Mouse (Mus musculus): ENCODE measurements around the gene Bckdk. TPM values are rescaled to one million over a fixed set of nuclear protein-coding genes. Genes with fewer than 3 reads are reported as not detected.
A peak's percentile ranks its signal among the peaks of the same experiment; 100 is the strongest.

Bckdk gene
- total RNA-seq (2021), result 10 to 100 TPM; 36.8 to 45.1 TPM
- long read RNA-seq, experiment 1, transcript Bckdk-201 (12 exons, 3,405 nt), result major isoform, 69 of 86 reads
- long read RNA-seq, experiment 1, partial matches to known transcripts, result 12 of 86 reads
- long read RNA-seq, experiment 1, other reads (novel, unspliced or antisense), result 5 of 86 reads
- long read RNA-seq, experiment 2, transcript Bckdk-201 (12 exons, 3,405 nt), result major isoform, 47 of 67 reads
- long read RNA-seq, experiment 2, partial matches to known transcripts, result 9 of 67 reads
- long read RNA-seq, experiment 2, other reads (novel, unspliced or antisense), result 11 of 67 reads

GRCm38 (mm10) chr7:127903971-127904796 lies at the start of gene Bckdk:
Gene Bckdk (plus strand): TSS chr7:127904082.
- DNase-seq (ENCODE audit: low spot score in 2 of 2), result peak; percentile 77 to 95
- intact Hi-C loops (cut with DNase I), result no loop called here

DNA sequence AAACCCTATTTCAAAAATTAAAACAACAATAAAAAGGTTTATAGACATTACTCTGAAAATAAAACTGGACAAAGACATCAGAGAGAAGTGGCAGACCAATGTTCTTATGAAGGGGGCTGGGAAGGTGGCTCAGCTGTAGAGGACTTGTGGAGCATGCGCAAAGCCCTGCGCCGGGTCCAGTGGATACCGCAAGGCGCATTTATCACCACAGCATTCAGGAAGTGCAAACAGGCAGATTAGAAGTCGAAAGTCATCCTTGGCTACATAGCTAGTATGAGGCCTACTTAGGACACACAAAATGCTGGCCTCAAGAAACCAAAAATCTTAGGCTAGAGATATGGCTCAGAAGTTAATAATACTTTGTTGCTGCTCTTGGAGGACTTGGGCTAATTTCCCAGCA lies 45.6 kb upstream of the Bckdk start:
- intact Hi-C loops (cut with DNase I), result no loop called here
- no peak for DNase-seq (ENCODE audit: low spot score in 2 of 2)

DNA sequence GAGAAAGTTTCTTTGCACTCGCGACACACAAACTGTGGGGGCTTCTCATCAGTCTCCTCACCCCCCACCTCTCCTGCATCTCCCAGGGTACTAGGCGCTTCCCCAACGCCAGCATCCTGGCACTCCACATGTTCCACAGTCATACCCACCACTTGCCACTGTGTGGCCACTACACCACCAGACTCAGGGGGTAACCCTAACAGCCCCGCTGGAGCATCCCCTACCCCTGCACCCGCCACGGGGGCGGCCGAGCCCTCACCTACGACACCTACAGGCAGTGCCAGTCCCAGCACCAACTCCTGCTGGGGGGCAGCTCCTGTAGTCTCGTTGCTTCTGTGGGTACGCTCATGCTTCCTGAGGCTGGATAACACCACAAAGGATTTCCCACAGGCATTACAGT lies 37.4 kb upstream of the Bckdk start:
- DNase-seq (ENCODE audit: low spot score in 2 of 2), result no peak
- intact Hi-C loops (cut with DNase I), result no loop called here

- no peak for DNase-seq (ENCODE audit: low spot score in 2 of 2)
- intact Hi-C loops (cut with DNase I), result no loop called here
Measured at GRCm38 (mm10) chr7:127867641-127868040, 36.2 kb upstream of the Bckdk start.

DNA sequence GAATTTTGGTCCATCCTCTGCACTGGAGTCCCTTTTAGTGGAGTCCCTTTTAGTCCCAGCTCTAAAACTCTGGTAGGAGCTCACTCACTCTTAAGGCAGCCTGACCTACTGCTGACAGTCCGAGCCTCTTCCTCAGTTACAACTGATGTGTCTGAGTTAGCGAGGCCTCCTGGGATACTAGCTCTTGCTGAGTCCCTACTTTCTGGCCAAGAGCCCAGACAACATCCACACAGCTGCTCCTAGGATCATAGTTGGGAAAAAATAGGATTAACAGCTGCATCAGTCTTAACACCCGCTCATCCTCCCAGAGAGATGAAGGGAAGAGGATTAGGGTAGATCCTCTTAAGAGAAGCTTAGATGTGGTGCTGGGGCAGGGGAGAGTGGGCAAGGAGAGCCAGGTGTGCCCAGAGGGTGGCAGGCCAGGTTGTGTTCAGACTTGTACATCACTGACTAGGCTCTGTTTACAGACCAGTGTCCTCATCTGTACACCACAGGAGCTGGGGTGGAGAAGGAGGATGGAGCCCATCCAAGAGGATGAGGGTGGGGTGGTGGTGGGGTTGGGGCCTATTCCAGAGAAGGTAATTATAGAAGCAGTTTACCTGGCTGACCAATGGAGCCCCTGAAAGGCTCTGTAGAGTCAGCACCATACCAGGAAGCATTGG lies 34.6 kb upstream of the Bckdk start:
- DNase-seq (ENCODE audit: low spot score in 2 of 2), result peak; percentile 30 to 64
- intact Hi-C loops (cut with DNase I), result no loop called here

- no peak for DNase-seq (ENCODE audit: low spot score in 2 of 2)
- intact Hi-C loops (cut with DNase I), result no loop called here
Measured at GRCm38 (mm10) chr7:127870136-127870821, 33.6 kb upstream of the Bckdk start.

GRCm38 (mm10) chr7:127874812-127875626 lies 28.9 kb upstream of the Bckdk start:
- DNase-seq (ENCODE audit: low spot score in 2 of 2), result no peak
- intact Hi-C loops (cut with DNase I), result no loop called here

- intact Hi-C loops (cut with DNase I), result no loop called here
- peak; percentile 93 to 94 for DNase-seq (ENCODE audit: low spot score in 2 of 2)
Measured at GRCm38 (mm10) chr7:127875627-127876001, 28.3 kb upstream of the Bckdk start.

GRCm38 (mm10) chr7:127876041-127876466 lies 27.8 kb upstream of the Bckdk start, which contains the start of gene Zfp646:
Gene Zfp646 (plus strand): TSS chr7:127876221.
- intact Hi-C loops (cut with DNase I), result no loop called here
- DNase-seq (ENCODE audit: low spot score in 2 of 2), result peak; percentile 48 to 71

DNA sequence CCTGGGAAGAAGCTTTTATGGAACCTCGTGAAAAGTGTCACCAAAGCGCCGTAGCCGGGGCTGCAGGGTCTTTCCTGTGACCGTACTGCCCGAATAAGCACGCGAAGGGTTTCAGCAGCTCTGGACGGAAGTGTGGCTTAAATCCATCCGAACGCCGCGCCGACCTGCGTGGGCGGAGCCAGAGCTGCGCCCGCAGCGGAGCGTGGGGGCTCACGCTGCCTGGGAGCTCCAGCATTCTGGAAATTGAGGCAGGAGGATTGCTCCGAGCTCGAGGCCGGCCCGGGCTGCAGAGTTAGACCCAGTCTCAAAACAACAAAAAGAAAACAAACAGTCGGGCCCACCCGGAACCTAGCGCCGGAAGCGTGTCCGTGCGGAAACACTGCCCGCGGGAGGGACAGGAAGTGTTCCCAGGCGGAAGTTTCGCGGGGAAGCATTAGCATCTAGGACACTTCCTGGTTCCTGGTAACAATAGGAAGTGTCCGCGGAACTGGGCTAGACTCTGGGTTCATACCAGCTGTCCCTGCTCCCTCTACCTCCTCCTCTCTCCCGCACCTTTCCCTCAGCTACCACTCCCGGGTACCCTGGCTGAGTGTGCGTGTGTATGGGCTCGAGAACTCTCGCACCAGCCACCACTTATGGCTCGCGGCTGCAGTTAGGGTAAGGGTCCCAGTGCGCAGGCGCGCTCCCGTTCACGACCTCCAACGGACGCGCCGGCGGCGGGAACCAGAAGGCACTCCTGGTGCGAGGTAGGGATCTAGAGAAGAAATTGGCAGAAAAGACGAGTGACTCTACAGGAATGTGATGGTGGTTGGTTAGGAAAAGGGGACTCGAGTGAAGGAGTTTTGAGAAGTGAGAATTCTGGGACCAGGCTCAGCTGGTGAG lies 27.2 kb upstream of the Bckdk start, which contains the start of gene Zfp668:
Gene Zfp668, minus strand, starts transcription at position 362 of the 882 bp plus-strand sequence.
- intact Hi-C loops (cut with DNase I), result no loop called here
- DNase-seq (ENCODE audit: low spot score in 2 of 2), result peak; percentile 93

- intact Hi-C loops (cut with DNase I), result no loop called here
- DNase-seq (ENCODE audit: low spot score in 2 of 2), result no peak
Measured at GRCm38 (mm10) chr7:127879301-127879700, 24.6 kb upstream of the Bckdk start.

DNA sequence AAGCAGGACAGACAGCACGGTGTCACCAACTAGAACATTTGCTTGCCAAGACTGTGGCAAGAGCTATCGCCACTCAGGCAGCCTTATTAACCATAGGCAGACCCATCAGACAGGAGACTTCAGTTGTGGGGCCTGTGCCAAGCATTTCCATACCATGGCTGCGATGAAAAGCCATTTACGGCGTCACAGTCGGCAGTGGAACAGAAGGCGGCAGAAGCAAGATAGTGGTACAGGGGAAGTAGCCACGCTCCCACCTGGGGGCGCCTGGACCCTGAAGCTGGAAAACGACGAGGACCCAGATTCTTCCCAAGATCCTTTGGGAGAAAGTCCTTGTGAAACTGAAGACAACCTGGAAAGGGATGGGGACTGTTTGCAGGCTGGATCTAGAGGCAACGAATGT lies 23.5 kb upstream of the Bckdk start:
- intact Hi-C loops (cut with DNase I), result no loop called here
- DNase-seq (ENCODE audit: low spot score in 2 of 2), result no peak

- intact Hi-C loops (cut with DNase I), result no loop called here
- DNase-seq (ENCODE audit: low spot score in 2 of 2), result peak in 1 of 2 experiments; percentile 35
Measured at GRCm38 (mm10) chr7:127885951-127886350, 17.9 kb upstream of the Bckdk start.

DNA sequence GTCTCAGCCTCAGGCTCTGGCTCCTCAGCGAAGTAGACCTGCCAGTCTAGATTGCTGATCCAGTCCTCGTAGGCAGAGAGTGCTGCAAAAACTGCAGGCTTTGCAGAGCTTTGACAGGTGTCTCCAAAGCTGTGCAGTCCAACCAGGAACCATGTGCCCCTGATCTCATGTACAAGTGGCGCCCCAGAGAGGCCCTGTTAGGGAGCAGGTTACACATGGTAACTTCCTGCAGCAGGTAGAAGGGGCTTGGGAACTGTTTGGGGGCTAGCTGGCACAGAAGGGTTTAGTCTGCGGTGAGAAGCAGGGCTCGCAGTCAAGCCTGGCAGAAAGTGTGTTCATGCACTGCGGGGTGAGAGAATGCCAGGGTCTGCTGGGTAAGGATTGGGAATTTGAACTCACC lies 17.3 kb upstream of the Bckdk start:
- intact Hi-C loops (cut with DNase I), result no loop called here
- no peak for DNase-seq (ENCODE audit: low spot score in 2 of 2)

GRCm38 (mm10) chr7:127887191-127887590 lies 16.7 kb upstream of the Bckdk start:
- intact Hi-C loops (cut with DNase I), result no loop called here
- no peak for DNase-seq (ENCODE audit: low spot score in 2 of 2)

GRCm38 (mm10) chr7:127887781-127888180 lies 16.1 kb upstream of the Bckdk start:
- no peak for DNase-seq (ENCODE audit: low spot score in 2 of 2)
- intact Hi-C loops (cut with DNase I), result no loop called here

- intact Hi-C loops (cut with DNase I), result no loop called here
- DNase-seq (ENCODE audit: low spot score in 2 of 2), result no peak
Measured at GRCm38 (mm10) chr7:127888821-127889220, 15.1 kb upstream of the Bckdk start.

DNA sequence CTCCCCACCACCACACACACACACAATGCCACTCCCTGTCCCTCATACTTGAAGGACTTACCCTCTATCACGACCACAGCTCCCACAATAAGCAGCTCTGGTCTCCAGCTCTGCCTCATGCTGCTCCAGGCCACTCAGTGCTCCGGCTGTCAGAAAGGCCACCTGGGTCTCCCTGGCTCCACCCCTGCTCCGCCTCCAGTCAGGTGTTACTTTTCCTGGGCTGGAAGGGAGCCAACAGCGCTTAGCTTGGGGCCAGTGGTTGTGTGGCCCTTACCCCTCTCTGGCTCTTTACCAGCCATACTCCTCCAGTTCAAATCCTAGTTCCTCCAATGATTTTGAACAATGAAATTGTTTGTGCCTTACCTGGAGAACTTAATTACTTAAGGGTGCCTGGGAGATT lies 13.1 kb upstream of the Bckdk start, which contains the start of gene Prss53:
Gene Prss53, minus strand, starts transcription at position 173 of the 400 bp plus-strand sequence.
- intact Hi-C loops (cut with DNase I), result no loop called here
- DNase-seq (ENCODE audit: low spot score in 2 of 2), result no peak
